ENCODE assay signal across 24 mouse cellular contexts in the genomic region with DNA sequence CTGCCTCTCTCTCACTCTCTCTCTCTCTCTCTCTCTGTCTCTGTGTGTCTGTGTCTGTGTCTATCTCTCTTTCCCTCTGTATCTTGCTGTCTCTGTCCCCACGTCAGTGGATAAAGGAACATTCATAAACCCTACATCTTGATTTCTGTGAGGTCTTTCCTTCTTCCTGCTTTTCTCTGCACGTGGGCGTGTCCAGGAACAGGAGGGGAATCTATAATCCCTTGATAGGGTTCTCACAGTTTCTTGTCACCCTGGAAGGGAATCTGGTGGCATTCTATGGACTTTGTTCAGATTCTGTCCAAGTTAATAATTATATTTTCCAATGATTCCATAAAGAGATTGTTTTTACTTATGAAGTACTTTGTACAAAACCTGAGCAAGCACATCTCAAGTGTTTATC.
"Had no signal": no experiment of that assay in that cellular context is flagged by ENCODE, and none has a peak within 500 bp of the region (broad histone marks: within the 10 kb centered on the region; RNA-seq: fewer than 3 reads in every experiment).

No protein-coding gene starts in this region.

- H3K9ac ChIP-seq: heart, embryonic 13.5 days; heart, embryonic 15.5 days; hindbrain, embryonic 13.5 days; hindbrain, embryonic 15.5 days; limb, embryonic 13.5 days; limb, embryonic 15.5 days; liver, embryonic 12.5 days; liver, embryonic 14.5 days had no signal

- H3K4me1 ChIP-seq: liver, embryonic 12.5 days had no signal

- H3K4me3 ChIP-seq: heart, adult 2 months; heart, embryonic 13.5 days; heart, embryonic 15.5 days; hindbrain, embryonic 13.5 days; hindbrain, embryonic 15.5 days; limb, embryonic 13.5 days; limb, embryonic 15.5 days; liver, embryonic 12.5 days had no signal

- H3K27me3 ChIP-seq: heart, embryonic 13.5 days; heart, embryonic 15.5 days; hindbrain, embryonic 15.5 days; liver, embryonic 12.5 days had no signal

- H3K9me3 ChIP-seq: heart, embryonic 13.5 days; heart, embryonic 15.5 days; hindbrain, embryonic 13.5 days; hindbrain, embryonic 15.5 days; limb, embryonic 13.5 days; limb, embryonic 15.5 days; liver, embryonic 12.5 days had no signal

- DNase-seq: gastrocnemius, postnatal 14 days; gastrocnemius, postnatal 36 days; heart, adult 11 months; heart, adult 2 months; heart, postnatal 14 days; heart, postnatal 36 days; kidney, adult 11 months; kidney, adult 2 months; kidney, postnatal 14 days; kidney, postnatal 36 days; layer of hippocampus, adult 9-11 months; layer of hippocampus, postnatal 36 days; left cerebral cortex, postnatal 4 days had no signal

- H3K27ac ChIP-seq: heart, adult 2 months; heart, embryonic 13.5 days; heart, embryonic 15.5 days; hindbrain, embryonic 13.5 days; hindbrain, embryonic 15.5 days; kidney, postnatal 0 days; limb, embryonic 13.5 days; limb, embryonic 15.5 days; liver, embryonic 12.5 days; liver, embryonic 14.5 days had no signal

- H3K4me2 ChIP-seq: heart, embryonic 11.5 days; heart, embryonic 13.5 days; heart, embryonic 15.5 days; hindbrain, embryonic 13.5 days; hindbrain, embryonic 15.5 days; limb, embryonic 13.5 days; limb, embryonic 15.5 days; liver, embryonic 12.5 days had no signal

- ATAC-seq: inflammation-experienced regulatory T-cells, adult 6 months; liver, embryonic 12.5 days had no signal

- H3K36me3 ChIP-seq: heart, embryonic 13.5 days; heart, embryonic 15.5 days; hindbrain, embryonic 13.5 days; hindbrain, embryonic 15.5 days; limb, embryonic 13.5 days; limb, embryonic 15.5 days; liver, embryonic 12.5 days had no signal
